Mouse (Mus musculus) CH12.LX (cell line): ENCODE data around the gene Ptbp1. TPM values are rescaled to one million over a fixed set of nuclear protein-coding genes. Genes with fewer than 3 reads are reported as not detected.

ENCODE experiments used
- DNase-seq: peaks from one replicate; pipeline ENCODE4 v3.0.0-alpha.2; 2013; ENCODE audit errors: extremely low read depth
- H3K27ac ChIP-seq: 2 replicates; pipeline ENCODE4 v1.5.1; 2012; ENCODE audit warnings: low read depth, mild to moderate bottlenecking, control low read depth, moderate library complexity; ENCODE audit not compliant: insufficient read depth
- H3K27me3 ChIP-seq: replicated peaks from 2 replicates; pipeline ENCODE3; 2012; ENCODE audit warnings: inconsistent platforms
- H3K36me3 ChIP-seq, 2 experiments: replicated peaks in 1 of 2; 2 replicates each; pipeline versions ENCODE3 to v1.6.1; 2012; ENCODE audit warnings: inconsistent platforms in 1 of 2, low read length in 1 of 2, mild to moderate bottlenecking in 1 of 2, mixed read lengths in 1 of 2, moderate library complexity in 1 of 2; ENCODE audit not compliant: control insufficient read depth in 1 of 2, insufficient read depth in 1 of 2
- H3K4me1 ChIP-seq, 2 experiments: 2 replicates each; pipeline ENCODE4 v1.6.1; 2012; ENCODE audit warnings: inconsistent platforms in 1 of 2, moderate library complexity in 1 of 2; ENCODE audit not compliant: insufficient read depth in 2 of 2, control insufficient read depth in 1 of 2
- H3K4me2 ChIP-seq: 2 replicates; pipeline ENCODE4 v1.6.1; 2012; ENCODE audit warnings: low read depth, mild to moderate bottlenecking, control low read depth; ENCODE audit not compliant: poor library complexity, insufficient read depth, severe bottlenecking
- H3K4me3 ChIP-seq, 3 experiments: fragments of 150-350 bp in 1 of 3; sonication (generic) in 1 of 3; replicated peaks in 1 of 3; 2 replicates each; pipeline versions ENCODE3 to v1.5.1; 2011 to 2012; ENCODE audit warnings: low read depth in 2 of 3, low read length in 2 of 3, mild to moderate bottlenecking in 2 of 3, moderate library complexity in 2 of 3, control low read depth in 1 of 3, improper control_type of control experiment in 1 of 3, inconsistent platforms in 1 of 3, mixed read lengths in 1 of 3; ENCODE audit not compliant: poor library complexity in 1 of 3
- H3K79me2 ChIP-seq: replicated peaks from 2 replicates; pipeline ENCODE4 v1.6.1; 2012; ENCODE audit warnings: mild to moderate bottlenecking, moderate library complexity; ENCODE audit not compliant: control insufficient read depth, poor library complexity, insufficient read depth, severe bottlenecking; ENCODE audit errors: extremely low read depth
- H3K9ac ChIP-seq: 2 replicates; pipeline ENCODE4 v1.6.1; 2012; ENCODE audit warnings: low read depth, mild to moderate bottlenecking, control low read depth, moderate library complexity; ENCODE audit not compliant: insufficient read depth
- H3K9me3 ChIP-seq: replicated peaks from 2 replicates; pipeline ENCODE3; 2012; ENCODE audit warnings: low read length, inconsistent platforms, mixed read lengths
- CHD2 ChIP-seq: IDR thresholded peaks from 2 replicates; pipeline ENCODE4 v1.6.1; 2011; ENCODE audit warnings: low read length, improper control_type of control experiment
- CTCF ChIP-seq, 2 experiments: IDR thresholded peaks in 1 of 2; conservative IDR thresholded peaks in 1 of 2; 2 replicates each; pipeline ENCODE4 v1.5.1; 2011 to 2012; ENCODE audit warnings: low read depth in 2 of 2, low read length in 2 of 2, improper control_type of control experiment in 1 of 2, inconsistent platforms in 1 of 2, mild to moderate bottlenecking in 1 of 2, moderate library complexity in 1 of 2
- E2F4 ChIP-seq: IDR thresholded peaks from 2 replicates; pipeline ENCODE4 v1.6.1; 2011; ENCODE audit warnings: low read depth, low read length, improper control_type of control experiment; ENCODE audit not compliant: insufficient replicate concordance
- ELF1 ChIP-seq: IDR thresholded peaks from 2 replicates; pipeline ENCODE4 v1.6.1; 2014; ENCODE audit warnings: low read depth, mild to moderate bottlenecking, inconsistent platforms, low read length, improper control_type of control experiment
- EP300 ChIP-seq: IDR thresholded peaks from 2 replicates; pipeline ENCODE4 v1.6.1; 2011; ENCODE audit warnings: low read length, improper control_type of control experiment
- ETS1 ChIP-seq: conservative IDR thresholded peaks from 2 replicates; pipeline ENCODE4 v1.6.1; 2012; ENCODE audit warnings: low read depth, mild to moderate bottlenecking, inconsistent platforms, low read length, improper control_type of control experiment, moderate library complexity
- GABPA ChIP-seq: IDR thresholded peaks from 2 replicates; pipeline ENCODE4 v1.6.1; 2012; ENCODE audit warnings: low read depth, low read length, improper control_type of control experiment, inconsistent platforms; ENCODE audit not compliant: insufficient replicate concordance
- IRF4 ChIP-seq: IDR thresholded peaks from 2 replicates; pipeline ENCODE4 v1.6.1; 2014; ENCODE audit warnings: low read depth, mild to moderate bottlenecking, inconsistent platforms, low read length, improper control_type of control experiment
- JUN ChIP-seq: IDR thresholded peaks from 2 replicates; pipeline ENCODE4 v1.6.1; 2011; ENCODE audit warnings: low read depth, mild to moderate bottlenecking, low read length, improper control_type of control experiment, moderate library complexity; ENCODE audit not compliant: insufficient read depth
- JUND ChIP-seq: conservative IDR thresholded peaks from 2 replicates; pipeline ENCODE4 v1.6.1; 2011; ENCODE audit warnings: low read depth, low read length, improper control_type of control experiment
- MAX ChIP-seq: IDR thresholded peaks from 2 replicates; pipeline ENCODE4 v1.6.1; 2011; ENCODE audit warnings: low read length, improper control_type of control experiment
- MEF2A ChIP-seq: IDR thresholded peaks from 2 replicates; pipeline ENCODE4 v1.6.1; 2014; ENCODE audit warnings: low read depth, mild to moderate bottlenecking, inconsistent platforms, low read length, improper control_type of control experiment, borderline replicate concordance
- MXI1 ChIP-seq: IDR thresholded peaks from 2 replicates; pipeline ENCODE4 v1.6.1; 2011; ENCODE audit warnings: mild to moderate bottlenecking, low read depth, low read length, improper control_type of control experiment
- NRF1 ChIP-seq: IDR thresholded peaks from 2 replicates; pipeline ENCODE4 v1.6.1; 2014; ENCODE audit warnings: low read depth, mild to moderate bottlenecking, inconsistent platforms, low read length, improper control_type of control experiment, moderate library complexity
- POLR2A ChIP-seq: IDR thresholded peaks from 2 replicates; pipeline ENCODE4 v1.6.1; 2011; ENCODE audit warnings: low read depth, mild to moderate bottlenecking, improper control_type of control experiment, low read length
- RAD21 ChIP-seq: IDR thresholded peaks from 2 replicates; pipeline ENCODE4 v1.6.1; 2011; ENCODE audit warnings: low read depth, mild to moderate bottlenecking, low read length, improper control_type of control experiment, moderate library complexity
- RCOR1 ChIP-seq: conservative IDR thresholded peaks from 2 replicates; pipeline ENCODE4 v1.6.1; 2012; ENCODE audit warnings: low read depth, mild to moderate bottlenecking, inconsistent platforms, low read length, improper control_type of control experiment
- SMC3 ChIP-seq: IDR thresholded peaks from 2 replicates; pipeline ENCODE4 v1.6.1; 2011; ENCODE audit warnings: low read depth, low read length, improper control_type of control experiment
- TBP ChIP-seq: conservative IDR thresholded peaks from 2 replicates; pipeline ENCODE4 v1.6.1; 2011; ENCODE audit warnings: low read depth, low read length, improper control_type of control experiment
- TCF12 ChIP-seq: IDR thresholded peaks from 2 replicates; pipeline ENCODE4 v1.6.1; 2014; ENCODE audit warnings: low read depth, mild to moderate bottlenecking, inconsistent platforms, low read length, improper control_type of control experiment
- UBTF ChIP-seq: IDR thresholded peaks from 2 replicates; pipeline ENCODE4 v1.6.1; 2012; ENCODE audit warnings: low read depth, mild to moderate bottlenecking, inconsistent platforms, low read length, improper control_type of control experiment, moderate library complexity
- USF1 ChIP-seq: IDR thresholded peaks from 2 replicates; pipeline ENCODE4 v1.6.1; 2014; ENCODE audit warnings: low read depth, mild to moderate bottlenecking, inconsistent platforms, low read length, improper control_type of control experiment
- ZC3H11A ChIP-seq: IDR thresholded peaks from 2 replicates; pipeline ENCODE4 v1.6.1; 2012; ENCODE audit warnings: low read depth, mild to moderate bottlenecking, inconsistent platforms, low read length, improper control_type of control experiment
- ZKSCAN1 ChIP-seq: IDR thresholded peaks from 2 replicates; pipeline ENCODE4 v1.6.1; 2012; ENCODE audit warnings: low read depth, inconsistent platforms, low read length, improper control_type of control experiment, borderline replicate concordance
- ZNF384 ChIP-seq: IDR thresholded peaks from 2 replicates; pipeline ENCODE4 v1.6.1; 2012; ENCODE audit warnings: low read depth, low read length, improper control_type of control experiment, inconsistent platforms
- dilution Hi-C: fragments of 300-500 bp; cut with MboI; formaldehyde crosslinking; loops from 2 replicates; pipeline ENCODE4 v1.14.3; 2020; ENCODE audit warnings: low sequenced_read_pairs; ENCODE audit not compliant: extremely low pct_unique_long_range_greater_than_20kb, extremely low pct_ligation_motif_present
- in situ Hi-C: fragments of 300-500 bp; cut with MboI; formaldehyde crosslinking; loops from 3 replicates; pipeline ENCODE4 v1.14.3; 2019; ENCODE audit warnings: low sequenced_read_pairs, low pct_ligation_motif_present, low pct_unique_long_range_greater_than_20kb, mixed read lengths
- polyA plus RNA-seq: library from polyadenylated mRNA; unstranded; fragments of >175 nt; gene quantifications from 2 replicates; pipeline ENCODE4 v1.2.1, GENCODE M21; 2012; ENCODE audit warnings: low read depth; ENCODE audit not compliant: insufficient read length
- total RNA-seq, 2 experiments: library from RNA; depleted of rRNA; stranded (reverse); fragments of 300-350 nt in 1 of 2; fragments of >200 nt in 1 of 2; gene quantifications; 2 replicates each; pipeline ENCODE4 v1.2.3; 2012 to 2014

Ptbp1 gene
- total and polyA plus RNA-seq, 3 experiments: 252 to 497 (median 284) TPM

DNA sequence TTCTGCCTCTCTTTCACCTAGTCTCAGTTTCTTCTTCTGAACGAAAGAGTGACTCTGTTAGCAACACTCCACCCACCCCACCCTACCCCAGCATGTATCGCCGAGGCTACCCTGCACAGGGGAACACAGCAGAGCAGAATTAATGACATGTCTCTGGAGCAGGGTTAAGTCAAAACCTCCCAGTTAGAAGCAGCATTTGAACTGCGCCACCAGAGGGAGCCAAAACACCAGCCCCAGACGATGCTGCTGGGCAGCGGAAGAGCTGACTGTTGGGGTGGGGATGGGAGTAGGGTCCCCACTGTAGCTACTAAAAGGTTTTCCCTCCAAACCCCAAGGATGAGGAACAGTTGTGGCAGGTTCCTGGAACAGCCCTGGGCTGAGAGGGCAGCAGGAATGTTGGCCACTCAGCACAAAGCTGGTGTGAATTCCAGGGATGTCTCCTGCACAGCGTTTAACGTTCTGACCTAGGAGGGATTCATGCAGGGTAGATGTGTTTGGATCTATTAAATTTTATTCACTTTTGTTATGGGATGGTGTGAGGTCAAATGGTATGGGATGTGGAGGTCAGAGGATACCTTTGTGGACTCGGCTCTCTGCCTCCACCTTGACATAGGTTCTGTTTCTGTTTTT, 19.3 kb upstream of the Ptbp1 start:
- peak; percentile 64 for DNase-seq
- no peaks in the 10 kb centered on the region for H3K4me1 ChIP-seq
- in situ Hi-C loops: loop anchor here (5.0 kb wide), 1 partner anchor 87 kb away; the partner anchor contains the start of gene R3hdm4
- no peak overlapping the region for H3K4me2 ChIP-seq
- peaks cover 5% of the 10 kb centered on the region for H3K9me3 ChIP-seq
- H3K4me3 ChIP-seq: no peak overlapping the region
- no peak overlapping the region for H3K27ac ChIP-seq
- no peaks in the 10 kb centered on the region for H3K36me3 ChIP-seq
- H3K27me3 ChIP-seq: peaks cover 24% of the 10 kb centered on the region
- H3K79me2 ChIP-seq: no peaks in the 10 kb centered on the region
- dilution Hi-C loops: no loop called here
- TF ChIP-seq MAX (no peak), GABPA (no peak), POLR2A (no peak), ZC3H11A (peak; percentile 57), RCOR1 (no peak), CHD2 (no peak), EP300 (no peak), MEF2A (peak; percentile 26; the same call in 1 of the 2 replicates), IRF4 (peak; percentile 60), JUN (no peak), UBTF (no peak), ZNF384 (no peak), E2F4 (no peak), ELF1 (no peak), SMC3 (peak; percentile 87), JUND (no peak), MXI1 (no peak), NRF1 (no peak; the same call in 1 of the 2 replicates), TCF12 (no peak), TBP (no peak), RAD21 (peak; percentile 92), ZKSCAN1 (no peak), CTCF (conservative IDR thresholded peaks at IDR 0.05 in 1 of 2, IDR thresholded peaks at IDR 0.05 in 1 of 2; ENCODE audit: low read depth in 2 of 2, low read length in 2 of 2) (peak; percentile 62 to 94), USF1 (no peak), ETS1 (no peak)
- no peak overlapping the region for H3K9ac ChIP-seq
